Mouse (Mus musculus) spleen, embryonic (tissue): ENCODE data around the gene Dab2ip.

Experiments used
- CTCF ChIA-PET: fragments of 350-600 bp; sonication (Branson Sonifier 250); formaldehyde crosslinking; loops from one replicate; lab custom pipeline; 2022; lab: Charles Lee

Dab2ip gene

GRCm38 (mm10) chr2:35621796-35622195 lies 63.7 kb downstream of the Dab2ip start:
- CTCF ChIA-PET = no interaction called here

DNA sequence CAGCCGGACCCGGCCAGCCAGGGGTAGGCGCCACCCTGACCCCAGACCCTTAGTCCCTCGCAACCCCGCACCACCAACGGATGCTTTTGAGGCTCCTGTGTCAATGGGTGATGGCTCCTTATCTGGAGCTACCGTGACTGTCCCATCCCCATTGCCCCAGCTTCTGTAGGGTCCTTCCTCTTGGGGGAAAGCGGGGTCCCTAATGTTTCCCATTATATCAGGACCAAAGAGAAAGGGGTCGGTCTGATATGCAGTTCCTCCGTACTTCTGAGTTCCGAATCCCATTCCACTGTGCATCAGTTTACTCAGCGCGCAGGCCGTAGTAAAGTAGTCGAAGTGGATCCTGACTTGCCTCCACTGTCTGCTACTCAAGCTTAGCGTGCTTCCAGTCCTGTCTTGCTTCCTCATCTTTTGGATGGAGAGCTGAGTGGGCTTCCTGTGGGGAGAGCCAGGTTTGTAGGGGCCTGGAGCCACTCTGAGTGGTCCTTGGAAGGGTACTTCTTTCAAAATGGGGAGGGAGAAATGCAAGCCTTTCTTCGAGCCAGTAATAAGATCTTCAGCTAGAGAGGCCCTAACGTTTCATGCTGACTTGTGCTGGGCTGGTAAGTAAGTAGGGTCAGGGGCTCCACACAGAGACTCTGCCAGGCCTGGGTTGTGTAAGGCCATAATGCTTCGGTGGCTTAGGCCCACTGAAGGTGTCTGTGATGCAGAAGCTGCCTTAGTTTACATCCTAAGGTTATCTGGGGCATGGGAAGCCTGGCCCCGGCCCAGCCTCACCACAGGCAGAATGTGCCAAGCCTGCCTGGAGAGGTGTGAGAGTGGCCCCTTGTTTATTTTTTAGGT lies 64.4 kb downstream of the Dab2ip start:
- CTCF ChIA-PET = no interaction called here

- CTCF ChIA-PET = no interaction called here
These were observed 65.0 kb downstream of the Dab2ip start for GRCm38 (mm10) chr2:35623104-35623377.

DNA sequence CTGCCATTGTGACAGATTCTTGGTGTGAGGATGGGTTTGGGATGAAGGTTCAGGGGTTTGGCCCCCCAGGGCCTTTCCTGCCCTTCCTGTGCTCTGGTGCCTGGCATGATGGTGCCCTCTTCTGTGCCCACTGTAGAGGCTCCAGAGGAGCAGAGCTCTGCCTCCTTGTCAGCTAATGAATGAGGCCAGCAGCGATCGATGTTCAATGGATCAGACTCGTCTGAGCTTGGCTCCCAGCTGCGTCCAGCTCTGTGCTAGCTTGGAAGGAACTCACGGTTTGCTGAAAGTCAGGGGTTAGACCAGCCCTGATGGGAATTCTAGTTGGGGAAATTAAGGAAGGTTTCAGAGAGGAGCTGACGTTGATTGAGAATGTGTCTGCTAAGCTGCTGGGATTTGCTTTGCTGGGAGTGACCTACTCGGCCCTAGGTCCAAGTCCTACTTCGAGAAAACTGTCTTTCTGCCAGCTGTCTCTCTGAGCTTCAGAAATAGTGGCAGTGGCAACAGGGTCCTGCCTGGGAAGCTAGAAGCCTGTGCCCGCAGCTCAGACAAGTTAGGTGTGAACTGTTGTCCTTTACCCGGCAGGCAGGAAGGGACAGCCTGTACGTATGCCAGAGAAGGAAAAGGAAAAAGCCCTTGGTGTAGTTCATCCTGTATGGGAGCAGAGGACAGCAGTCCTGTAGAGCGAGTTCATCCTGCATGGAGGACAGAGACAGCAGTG lies 65.5 kb downstream of the Dab2ip start:
- CTCF ChIA-PET = no interaction called here

DNA sequence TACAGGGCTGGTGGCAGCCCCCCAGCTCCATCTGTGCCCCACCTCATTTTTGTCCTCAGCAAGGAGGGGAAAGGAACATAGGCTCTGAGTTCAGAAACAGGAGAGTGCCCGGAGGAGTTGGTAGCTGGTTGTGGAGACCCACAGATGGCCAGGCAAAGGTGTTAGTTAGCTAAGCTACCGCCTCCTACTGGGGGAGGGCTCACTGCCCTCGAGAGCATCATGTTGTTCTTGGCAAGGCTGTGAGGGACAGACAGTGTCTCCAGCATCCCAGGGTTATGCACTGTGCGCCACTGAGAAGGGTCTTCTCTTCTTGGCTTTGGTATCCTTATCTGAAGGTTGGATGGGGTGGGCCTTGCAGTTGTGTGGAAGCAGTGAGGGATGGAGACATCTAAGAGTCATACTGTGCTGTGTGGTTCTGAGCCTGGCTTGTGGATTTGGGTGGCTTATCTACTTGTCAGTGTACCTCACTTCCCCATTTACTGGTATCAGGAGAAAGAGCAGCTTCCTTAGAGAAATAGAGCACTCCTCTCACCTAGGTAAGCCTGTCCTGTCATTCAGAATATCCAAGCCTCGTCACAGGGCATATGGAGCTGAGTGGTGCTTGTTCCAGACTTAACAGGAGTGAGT lies 66.4 kb downstream of the Dab2ip start:
- CTCF ChIA-PET = no interaction called here

- CTCF ChIA-PET = no interaction called here
These were observed 66.9 kb downstream of the Dab2ip start for GRCm38 (mm10) chr2:35625007-35625380.

GRCm38 (mm10) chr2:35625526-35625925 lies 67.5 kb downstream of the Dab2ip start:
- CTCF ChIA-PET = no interaction called here

DNA sequence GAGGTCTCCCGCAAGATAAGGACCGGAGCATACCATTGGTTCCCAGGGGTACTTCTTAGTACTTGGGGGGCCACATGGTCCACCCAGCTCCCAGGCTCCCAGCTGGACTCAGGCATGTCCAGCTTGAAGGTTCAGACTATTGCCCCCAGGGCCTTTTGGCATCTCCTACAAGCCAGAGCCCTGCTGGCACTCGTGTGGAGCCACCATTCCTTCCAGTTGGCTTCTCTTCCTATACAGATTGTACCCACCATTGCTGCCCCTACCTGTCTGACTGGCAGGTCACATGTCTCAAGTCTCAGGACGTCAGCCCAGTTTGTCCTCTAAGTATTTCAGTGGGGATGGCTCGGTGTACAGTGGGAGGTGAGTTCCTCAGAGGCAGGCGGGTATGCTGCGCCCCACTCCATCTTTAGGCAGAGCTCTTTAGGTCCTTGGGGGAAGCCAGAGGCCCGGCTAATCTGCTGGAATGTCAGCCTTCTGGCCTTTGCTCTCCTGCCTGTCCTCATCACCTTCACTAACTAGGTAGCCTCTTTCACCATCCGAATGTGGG lies 68.2 kb downstream of the Dab2ip start:
- CTCF ChIA-PET = no interaction called here

DNA sequence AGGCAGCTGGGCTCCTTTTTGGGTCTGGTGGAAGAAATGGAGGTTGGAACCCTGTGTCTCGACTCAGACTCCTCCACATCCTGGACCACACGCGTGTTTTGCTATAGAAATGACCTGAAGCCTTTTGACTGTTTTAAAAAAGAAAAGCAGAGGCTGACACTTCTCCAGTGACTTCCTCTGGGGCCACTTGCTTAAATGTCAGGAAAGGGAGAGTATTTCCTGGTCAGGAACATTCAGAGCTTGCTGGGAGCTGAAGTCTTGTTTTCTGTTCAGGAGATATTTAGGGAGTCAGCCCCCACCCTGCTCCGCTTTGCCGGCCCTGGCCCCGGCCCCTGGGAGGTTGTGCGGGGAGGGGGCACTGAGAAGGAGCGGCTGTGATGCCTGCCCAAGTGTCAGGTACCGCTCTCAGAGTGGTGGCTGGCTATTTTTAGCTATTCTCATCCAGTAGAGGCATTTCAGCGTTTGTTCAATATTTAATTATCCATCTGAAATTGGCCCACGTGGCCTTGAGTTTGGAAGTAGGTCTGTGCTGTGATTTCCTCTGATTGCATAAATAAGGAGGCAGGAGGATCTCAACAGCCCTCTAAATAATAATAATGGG lies 69.3 kb downstream of the Dab2ip start:
- CTCF ChIA-PET = no interaction called here

DNA sequence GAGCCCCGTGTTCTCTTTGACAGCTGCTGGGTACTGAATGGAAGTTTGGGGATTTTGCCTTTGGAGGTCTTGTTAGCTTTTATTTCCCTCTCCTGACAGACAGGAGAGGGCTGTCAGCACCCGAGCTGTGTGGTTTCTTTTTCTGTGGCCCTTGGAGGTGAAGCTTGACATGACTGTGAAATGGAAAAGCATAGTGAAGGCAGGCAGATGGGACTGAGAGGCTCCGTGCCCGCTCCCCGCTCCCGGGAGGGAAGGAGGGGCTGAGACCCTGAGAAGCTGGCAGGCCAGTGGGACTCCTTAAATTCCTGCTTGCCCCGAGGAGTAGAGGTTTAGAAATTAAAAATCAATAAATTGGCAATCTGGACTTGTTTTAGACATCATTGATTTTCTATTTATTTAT lies 70.0 kb downstream of the Dab2ip start:
- CTCF ChIA-PET = no interaction called here

GRCm38 (mm10) chr2:35628656-35629055 lies 70.6 kb downstream of the Dab2ip start:
- CTCF ChIA-PET = no interaction called here

DNA sequence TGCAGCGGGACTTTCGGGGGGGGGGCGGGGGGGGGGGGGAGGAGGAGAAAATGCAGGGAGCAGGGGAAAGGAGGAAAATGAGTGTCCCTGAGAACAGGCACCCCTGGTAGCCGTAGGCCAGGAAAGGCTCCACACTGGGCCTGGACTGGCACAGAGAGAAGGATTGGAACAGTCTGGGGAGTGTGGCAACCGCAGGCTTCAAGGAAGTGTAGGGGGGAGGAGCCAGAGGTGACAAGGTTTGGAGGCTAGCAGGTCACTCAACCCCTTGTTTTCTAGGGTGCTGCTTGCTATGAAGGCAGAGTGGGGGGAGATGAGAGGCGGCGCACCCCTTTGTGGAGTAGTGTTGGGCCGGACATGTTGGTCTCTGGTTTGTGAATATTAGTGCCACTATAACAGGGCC lies 71.1 kb downstream of the Dab2ip start:
- CTCF ChIA-PET = no interaction called here

DNA sequence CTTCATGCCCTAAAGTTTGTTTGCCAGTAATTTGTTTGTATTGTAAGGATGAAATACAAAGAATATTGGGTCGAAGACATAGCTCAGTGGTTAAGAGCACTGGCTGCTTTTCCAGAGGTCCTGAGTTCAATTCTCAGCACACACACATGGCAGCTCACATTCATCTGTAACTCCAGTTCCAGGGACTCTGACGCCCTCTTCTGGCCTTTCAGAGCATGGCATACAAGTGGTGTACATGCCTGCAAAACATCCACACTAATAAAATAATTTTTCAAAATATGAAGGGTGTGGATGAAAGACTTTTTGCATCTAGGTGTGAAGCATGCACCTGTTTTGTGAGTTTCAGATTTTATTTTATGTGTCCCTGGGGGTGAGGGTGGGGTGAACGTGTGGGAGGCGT lies 75.3 kb downstream of the Dab2ip start:
- CTCF ChIA-PET = no interaction called here

DNA sequence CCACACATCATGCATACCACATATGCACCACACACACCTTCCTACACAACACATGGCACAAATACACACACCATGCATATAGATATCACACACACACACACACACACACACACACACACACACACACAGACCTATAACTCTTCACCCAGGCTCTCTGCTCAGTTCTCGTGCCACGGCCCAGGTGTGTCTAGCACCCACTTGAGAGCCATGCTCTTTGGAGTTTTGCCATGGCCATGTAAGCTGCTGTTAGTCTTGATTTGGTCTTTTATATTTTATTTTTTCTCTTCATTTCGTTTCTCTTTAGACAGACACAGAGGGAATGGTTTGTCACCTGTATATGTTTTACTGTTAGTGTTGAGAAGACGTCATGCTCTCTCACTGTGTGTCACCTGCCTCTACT lies 76.9 kb downstream of the Dab2ip start:
- CTCF ChIA-PET = interaction anchor here (0.5 to 0.7 kb wide), 2 partner anchors 211 to 438 kb away, joined by 5 to 16 read pairs; no protein-coding TSS in a partner anchor

GRCm38 (mm10) chr2:35635541-35635940 lies 77.5 kb downstream of the Dab2ip start:
- CTCF ChIA-PET = interaction anchor here (0.5 kb wide), 1 partner anchor 212 kb away, joined by 16 read pairs; no protein-coding TSS in a partner anchor

DNA sequence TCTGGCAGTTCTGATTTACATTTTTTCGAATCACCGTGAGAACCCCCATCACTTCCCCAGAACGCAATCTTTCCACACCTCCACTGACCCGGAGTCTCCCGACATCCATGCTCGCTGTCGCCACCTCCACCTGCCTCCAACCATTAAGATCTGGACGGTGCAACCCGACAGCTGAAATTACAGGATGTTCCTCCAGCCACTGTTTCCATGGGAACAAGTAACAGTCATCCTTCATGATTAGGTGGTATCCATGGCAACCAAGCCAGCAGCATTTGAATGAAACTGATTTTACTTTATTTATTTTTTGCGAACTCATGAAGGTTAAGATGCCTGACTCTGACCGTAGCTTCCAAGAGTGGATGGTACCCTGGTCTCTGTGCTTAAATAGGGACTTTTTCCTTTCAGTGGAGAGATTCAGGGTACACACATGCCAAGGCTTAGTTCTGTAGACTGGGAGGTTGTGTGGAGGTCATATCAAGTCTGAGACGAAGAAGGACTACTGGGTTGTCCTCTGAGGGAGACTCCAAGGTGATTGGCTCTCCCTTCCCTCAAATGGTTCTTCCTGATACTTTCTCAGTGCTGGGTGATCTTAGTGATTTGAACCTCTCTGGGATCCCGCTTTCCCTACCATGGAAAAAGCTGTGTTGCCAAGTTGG lies 79.9 kb downstream of the Dab2ip start:
- CTCF ChIA-PET = no interaction called here

DNA sequence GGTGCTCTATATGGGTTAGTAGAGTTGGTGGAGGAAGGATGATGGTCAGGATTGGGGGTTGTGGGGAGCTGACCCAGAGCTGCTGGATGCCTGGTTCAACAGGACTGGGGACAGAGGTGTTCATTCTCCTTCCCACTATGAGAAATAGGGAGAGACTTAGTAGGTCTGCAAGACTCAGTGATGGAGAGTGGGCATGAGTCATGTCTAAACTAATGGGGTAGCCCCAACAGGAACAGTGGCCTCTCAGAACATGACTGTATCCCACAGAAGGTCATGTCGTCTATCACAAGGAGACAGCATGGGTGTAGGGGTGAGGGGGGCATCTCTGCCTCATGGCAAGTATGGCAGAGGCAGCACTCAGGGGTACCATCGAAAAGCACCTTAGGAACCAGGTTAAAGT lies 81.7 kb downstream of the Dab2ip start:
- CTCF ChIA-PET = no interaction called here

- CTCF ChIA-PET = no interaction called here
These were observed 82.5 kb downstream of the Dab2ip start for GRCm38 (mm10) chr2:35640576-35640975.

GRCm38 (mm10) chr2:35642224-35642623 lies 84.2 kb downstream of the Dab2ip start:
- CTCF ChIA-PET = no interaction called here

GRCm38 (mm10) chr2:35646553-35646952 lies 88.5 kb downstream of the Dab2ip start:
- CTCF ChIA-PET = no interaction called here

- CTCF ChIA-PET = interaction anchor here (0.7 to 1.3 kb wide), 3 partner anchors 249 to 257 kb away, joined by 3 read pairs; no protein-coding TSS in a partner anchor
These were observed 91.6 kb downstream of the Dab2ip start for GRCm38 (mm10) chr2:35649708-35650107.
